Mouse (Mus musculus): ENCODE measurements around the gene Tmem164. TPM values are rescaled to one million over a fixed set of nuclear protein-coding genes. Genes with fewer than 3 reads are reported as not detected.

Gene Tmem164
- polyA plus RNA-seq, 1 experiment, result 6.8 TPM

DNA sequence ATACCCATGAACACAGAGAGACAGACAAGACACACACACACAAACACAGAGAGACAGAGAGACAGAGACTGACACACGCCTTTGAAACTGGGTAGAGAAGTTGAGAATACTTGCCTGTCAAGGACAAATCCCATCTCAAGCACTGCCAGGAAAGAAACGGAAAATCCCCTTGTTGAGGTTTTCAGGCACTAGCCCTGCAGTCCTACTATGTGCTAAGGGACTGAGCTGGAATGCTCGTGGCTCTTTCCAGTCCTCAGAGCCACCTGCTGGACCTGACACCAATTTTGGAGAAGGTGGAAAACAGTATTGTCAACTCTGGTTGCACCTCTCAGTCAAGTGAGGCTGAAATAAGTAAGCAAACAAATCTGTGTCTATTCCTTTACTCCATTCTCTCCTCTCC, 22.7 kb downstream of the Tmem164 start:
- Histone ChIP-seq H3K4me3 (ENCODE audit: insufficient read depth, low read depth, low read length) (no peak overlapping the region), H3K27ac (replicated peaks; ENCODE audit: low read depth, low read length) (no peak overlapping the region), H3K4me1 (ENCODE audit: control insufficient read depth, insufficient read depth, insufficient read length, low read length) (0 out of 2 replicates have a peak, but pooled peaks cover 3% of the 10 kb centered on the region)

DNA sequence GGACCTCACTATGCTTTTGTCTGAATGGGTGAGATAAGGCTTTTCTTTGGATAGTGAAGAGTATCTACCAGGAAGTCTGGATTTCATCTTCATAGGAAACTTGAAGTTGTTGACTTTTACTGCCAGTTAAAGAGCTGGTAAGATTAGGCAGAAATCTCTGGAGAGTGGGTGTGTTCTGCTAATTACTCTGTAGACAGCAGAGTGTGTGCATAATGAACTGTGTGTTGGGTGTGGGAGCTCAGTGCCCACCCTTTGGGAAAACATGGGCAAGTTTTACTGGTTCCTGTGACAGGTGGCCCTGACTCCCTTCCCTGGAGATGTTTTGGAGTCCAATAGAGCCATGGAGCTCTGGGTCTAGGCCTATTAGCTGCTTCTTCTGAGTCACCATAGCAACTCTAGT, 27.1 kb downstream of the Tmem164 start:
- no peak overlapping the region for H3K27ac ChIP-seq (replicated peaks; ENCODE audit: low read depth, low read length)
- H3K4me3 ChIP-seq (ENCODE audit: insufficient read depth, low read depth, low read length), result no peak overlapping the region
- H3K4me1 ChIP-seq (ENCODE audit: control insufficient read depth, insufficient read depth, insufficient read length, low read length), result no peaks in the 10 kb centered on the region

DNA sequence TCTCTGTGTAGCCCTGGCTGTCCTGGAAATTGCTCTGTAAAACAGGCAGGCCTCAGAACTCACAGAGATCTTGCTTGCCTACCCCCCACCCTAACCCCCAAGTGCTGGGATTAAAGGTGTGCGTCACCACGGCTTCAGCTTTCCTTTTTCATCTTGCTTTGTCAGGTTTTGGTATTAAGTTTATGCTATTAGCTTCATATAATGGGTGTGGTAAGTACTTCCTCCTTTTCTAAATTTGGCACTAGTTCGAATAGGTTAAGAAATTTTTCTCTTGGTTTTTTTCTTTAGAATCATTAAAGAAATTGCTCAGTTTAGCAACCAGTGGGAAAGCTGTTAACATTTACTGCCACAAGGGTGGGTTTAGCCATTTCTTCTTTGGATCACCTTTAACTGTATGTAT, 34.8 kb downstream of the Tmem164 start:
- Histone ChIP-seq H3K4me3 (ENCODE audit: insufficient read depth, low read depth, low read length) (no peak overlapping the region), H3K4me1 (ENCODE audit: control insufficient read depth, insufficient read depth, insufficient read length, low read length) (no peaks in the 10 kb centered on the region), H3K27ac (replicated peaks; ENCODE audit: low read depth, low read length) (no peak overlapping the region)

- Histone ChIP-seq H3K4me3 (ENCODE audit: insufficient read depth, low read depth, low read length) (no peak overlapping the region), H3K4me1 (ENCODE audit: control insufficient read depth, insufficient read depth, insufficient read length, low read length) (peaks cover 4% of the 10 kb centered on the region; the same call in 1 of the 2 replicates), H3K27ac (replicated peaks; ENCODE audit: low read depth, low read length) (no peak overlapping the region)
Measured at GRCm38 (mm10) chrX:142717958-142718478, 36.8 kb downstream of the Tmem164 start.

- Histone ChIP-seq H3K27ac (replicated peaks; ENCODE audit: low read depth, low read length) (no peak overlapping the region), H3K4me1 (ENCODE audit: control insufficient read depth, insufficient read depth, insufficient read length, low read length) (peaks cover 4% of the 10 kb centered on the region; the same call in 1 of the 2 replicates), H3K4me3 (ENCODE audit: insufficient read depth, low read depth, low read length) (no peak overlapping the region)
Measured at GRCm38 (mm10) chrX:142718759-142719158, 37.6 kb downstream of the Tmem164 start.

DNA sequence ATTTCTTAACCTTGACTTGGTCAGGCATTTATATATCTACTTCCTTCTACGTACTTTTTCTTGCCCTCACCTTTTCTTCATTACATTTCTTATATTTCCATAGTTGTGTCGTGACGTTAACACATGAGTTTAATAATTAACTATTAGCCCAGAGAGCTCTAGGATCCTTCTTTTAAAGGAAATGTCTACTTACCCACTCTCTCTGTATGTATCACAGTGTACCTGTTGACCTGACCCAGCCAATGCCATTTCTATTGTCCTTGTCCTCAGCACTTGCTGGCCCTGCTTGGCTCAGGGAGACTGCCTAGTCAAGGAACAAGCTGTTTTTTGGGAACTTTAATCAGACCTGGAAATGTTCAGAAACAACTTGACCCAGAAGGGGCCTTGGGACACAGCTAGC, 40.7 kb downstream of the Tmem164 start:
- H3K4me3 ChIP-seq (ENCODE audit: insufficient read depth, low read depth, low read length), result no peak overlapping the region
- H3K27ac ChIP-seq (replicated peaks; ENCODE audit: low read depth, low read length), result no peak overlapping the region
- H3K4me1 ChIP-seq (ENCODE audit: control insufficient read depth, insufficient read depth, insufficient read length, low read length), result peaks cover 4% of the 10 kb centered on the region; the same call in 1 of the 2 replicates

GRCm38 (mm10) chrX:142724203-142724602, 43.0 kb downstream of the Tmem164 start:
- H3K4me3 ChIP-seq (ENCODE audit: insufficient read depth, low read depth, low read length), result no peak overlapping the region
- H3K4me1 ChIP-seq (ENCODE audit: control insufficient read depth, insufficient read depth, insufficient read length, low read length), result peaks cover 4% of the 10 kb centered on the region; the same call in 1 of the 2 replicates
- no peak overlapping the region for H3K27ac ChIP-seq (replicated peaks; ENCODE audit: low read depth, low read length)

- Histone ChIP-seq H3K27ac (replicated peaks; ENCODE audit: low read depth, low read length) (no peak overlapping the region), H3K4me1 (ENCODE audit: control insufficient read depth, insufficient read depth, insufficient read length, low read length) (peaks cover 4% of the 10 kb centered on the region; the same call in 1 of the 2 replicates), H3K4me3 (ENCODE audit: insufficient read depth, low read depth, low read length) (no peak overlapping the region)
Measured at GRCm38 (mm10) chrX:142725571-142725970, 44.4 kb downstream of the Tmem164 start.

DNA sequence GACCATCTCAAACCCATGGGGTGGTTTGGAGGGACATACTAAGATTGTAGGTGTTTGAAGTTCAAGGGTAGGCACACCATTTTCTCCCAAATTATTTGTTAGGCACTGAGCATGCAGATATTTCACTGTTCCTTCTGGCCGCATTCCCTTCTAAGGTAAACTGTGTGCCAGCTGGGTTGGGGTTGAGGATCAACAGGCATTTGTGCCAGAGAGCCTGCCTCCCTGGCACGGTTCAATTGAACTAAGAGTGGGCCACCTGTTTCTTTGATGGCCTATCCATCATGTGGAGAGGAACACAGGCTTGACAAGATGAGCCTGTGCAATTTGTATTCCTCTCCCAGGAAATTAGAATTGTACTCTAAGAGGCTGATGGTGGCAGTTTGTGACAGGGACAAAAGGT, 45.1 kb downstream of the Tmem164 start:
- Histone ChIP-seq H3K4me3 (ENCODE audit: insufficient read depth, low read depth, low read length) (no peak overlapping the region), H3K4me1 (ENCODE audit: control insufficient read depth, insufficient read depth, insufficient read length, low read length) (peaks cover 4% of the 10 kb centered on the region; the same call in 1 of the 2 replicates), H3K27ac (replicated peaks; ENCODE audit: low read depth, low read length) (no peak overlapping the region)

DNA sequence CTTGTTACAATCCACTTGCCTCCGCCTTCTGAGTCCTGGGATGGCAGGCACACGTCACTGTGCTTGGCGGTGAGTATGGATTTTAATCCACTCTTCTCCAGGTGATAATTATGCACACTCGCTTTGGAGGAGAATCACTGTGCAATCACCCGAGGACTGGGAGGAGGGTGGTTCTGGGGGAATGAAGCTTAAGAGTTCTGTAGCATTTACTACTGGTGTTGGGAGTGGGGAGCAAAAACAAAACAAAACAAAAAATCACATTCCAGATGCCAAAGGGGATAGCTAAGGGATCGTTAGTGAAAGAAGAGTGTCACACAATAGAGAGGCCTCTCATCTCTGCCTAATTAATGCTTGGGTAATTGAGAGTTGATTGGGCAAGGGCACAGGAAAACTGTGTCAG, 46.6 kb downstream of the Tmem164 start:
- no peak overlapping the region for H3K4me3 ChIP-seq (ENCODE audit: insufficient read depth, low read depth, low read length)
- no peaks in the 10 kb centered on the region for H3K4me1 ChIP-seq (ENCODE audit: control insufficient read depth, insufficient read depth, insufficient read length, low read length)
- no peak overlapping the region for H3K27ac ChIP-seq (replicated peaks; ENCODE audit: low read depth, low read length)

GRCm38 (mm10) chrX:142729040-142729439, 47.8 kb downstream of the Tmem164 start:
- Histone ChIP-seq H3K4me3 (ENCODE audit: insufficient read depth, low read depth, low read length) (no peak overlapping the region), H3K4me1 (ENCODE audit: control insufficient read depth, insufficient read depth, insufficient read length, low read length) (no peaks in the 10 kb centered on the region), H3K27ac (replicated peaks; ENCODE audit: low read depth, low read length) (no peak overlapping the region)

- no peaks in the 10 kb centered on the region for H3K4me1 ChIP-seq (ENCODE audit: control insufficient read depth, insufficient read depth, insufficient read length, low read length)
- H3K27ac ChIP-seq (replicated peaks; ENCODE audit: low read depth, low read length), result no peak overlapping the region
- no peak overlapping the region for H3K4me3 ChIP-seq (ENCODE audit: insufficient read depth, low read depth, low read length)
Measured at GRCm38 (mm10) chrX:142729482-142729881, 48.3 kb downstream of the Tmem164 start.

DNA sequence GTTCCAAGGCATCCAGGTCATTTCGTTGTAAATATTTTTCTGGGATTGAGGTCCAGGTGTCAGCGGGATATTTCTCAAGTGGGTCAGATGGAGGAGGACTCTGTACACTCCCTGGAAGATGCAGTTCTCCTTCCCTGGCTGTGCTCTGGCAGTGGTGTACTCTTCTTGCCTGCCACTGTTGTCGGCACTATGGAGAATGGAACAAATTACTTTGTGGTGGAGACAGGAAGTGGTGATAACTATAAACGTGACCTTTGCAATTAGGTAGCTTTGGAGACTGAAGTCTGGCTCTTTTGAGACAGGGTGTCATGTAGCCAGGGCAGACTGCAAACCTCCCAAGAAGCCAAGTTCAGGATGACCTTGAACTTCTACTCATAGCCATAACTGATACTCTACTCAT, 55.9 kb downstream of the Tmem164 start:
- H3K27ac ChIP-seq (replicated peaks; ENCODE audit: low read depth, low read length), result no peak overlapping the region
- H3K4me1 ChIP-seq (ENCODE audit: control insufficient read depth, insufficient read depth, insufficient read length, low read length), result no peaks in the 10 kb centered on the region
- no peak overlapping the region for H3K4me3 ChIP-seq (ENCODE audit: insufficient read depth, low read depth, low read length)

DNA sequence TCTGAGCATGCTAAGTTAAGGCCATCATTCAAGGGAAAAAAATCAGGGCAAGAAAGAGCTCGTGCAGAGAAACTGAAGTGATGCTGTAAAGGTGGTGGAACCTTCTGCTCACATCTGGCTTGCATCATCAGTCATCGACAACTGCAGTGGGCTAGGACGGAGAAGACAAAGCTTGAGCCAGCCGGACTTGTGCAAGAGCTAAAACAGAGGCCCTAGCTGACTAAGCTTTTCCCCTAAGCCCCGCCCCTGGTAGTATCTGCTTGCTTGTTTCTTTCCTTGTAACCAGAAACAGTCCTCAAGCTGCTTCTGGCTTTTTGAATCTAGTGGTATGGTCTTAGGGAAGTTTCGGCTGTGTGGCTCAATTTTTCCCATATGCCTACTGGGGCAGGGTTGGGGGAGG, 56.5 kb downstream of the Tmem164 start:
- Histone ChIP-seq H3K27ac (replicated peaks; ENCODE audit: low read depth, low read length) (no peak overlapping the region), H3K4me1 (ENCODE audit: control insufficient read depth, insufficient read depth, insufficient read length, low read length) (no peaks in the 10 kb centered on the region), H3K4me3 (ENCODE audit: insufficient read depth, low read depth, low read length) (no peak overlapping the region)

DNA sequence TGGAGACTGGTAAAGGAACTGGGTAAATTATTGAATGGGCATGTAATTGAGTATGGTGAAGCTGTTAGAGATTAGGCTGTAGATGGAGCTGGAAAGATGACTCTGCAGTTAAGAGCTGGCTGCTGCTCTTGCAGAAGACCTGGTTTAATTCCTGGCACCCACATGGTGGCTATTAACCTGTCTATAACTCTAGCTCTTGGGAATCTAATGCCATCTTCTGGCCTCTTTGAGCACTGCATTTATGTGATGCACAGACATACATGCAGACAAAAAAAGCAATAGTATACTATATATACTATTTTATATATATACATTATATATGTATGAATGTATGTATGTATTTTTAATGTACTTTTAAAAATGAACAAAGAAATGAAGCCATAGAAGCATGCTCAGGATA, 66.2 kb downstream of the Tmem164 start:
- Histone ChIP-seq H3K4me1 (ENCODE audit: control insufficient read depth, insufficient read depth, insufficient read length, low read length) (no peaks in the 10 kb centered on the region), H3K27ac (replicated peaks; ENCODE audit: low read depth, low read length) (no peak overlapping the region), H3K4me3 (ENCODE audit: insufficient read depth, low read depth, low read length) (no peak overlapping the region)

DNA sequence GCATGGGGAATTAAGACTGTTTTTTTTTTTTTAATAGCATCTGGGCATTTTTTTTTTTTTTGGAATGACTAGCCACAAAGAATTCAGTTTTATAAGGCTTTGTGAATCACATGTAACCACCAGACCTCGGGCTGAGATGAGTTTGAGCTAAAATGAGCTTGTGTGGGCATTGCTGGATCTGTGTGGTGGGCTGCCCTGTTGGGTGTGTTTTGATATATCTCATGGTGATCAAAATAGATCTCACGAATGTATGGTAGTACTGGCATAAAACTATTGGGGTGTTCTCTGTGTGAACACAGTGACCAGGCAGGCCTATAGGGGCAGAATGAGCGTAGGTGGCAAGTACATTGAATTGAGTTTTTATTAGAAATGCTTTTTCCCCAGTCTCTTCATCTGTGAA, 67.4 kb downstream of the Tmem164 start:
- no peaks in the 10 kb centered on the region for H3K4me1 ChIP-seq (ENCODE audit: control insufficient read depth, insufficient read depth, insufficient read length, low read length)
- no peak overlapping the region for H3K27ac ChIP-seq (replicated peaks; ENCODE audit: low read depth, low read length)
- H3K4me3 ChIP-seq (ENCODE audit: insufficient read depth, low read depth, low read length), result no peak overlapping the region
